Mouse (Mus musculus) lung, postnatal 0 days (tissue): Measurements from ENCODE around the gene Ntan1.
"Not testable (repeated sequence)": the region's sequence is repeated elsewhere in the genome, so short reads cannot be mapped to it uniquely, and the experiment has no call there.

Experiments
- CTCF ChIP-seq: IDR thresholded peaks from 2 replicates; pipeline ENCODE4 v1.5.1; 2016; ENCODE audit warnings: antibody characterized with exemption, mild to moderate bottlenecking
- EP300 ChIP-seq: IDR thresholded peaks from 2 replicates; pipeline ENCODE4 v1.6.1; 2016; ENCODE audit warnings: antibody characterized with exemption, mild to moderate bottlenecking, control low read depth

DNA sequence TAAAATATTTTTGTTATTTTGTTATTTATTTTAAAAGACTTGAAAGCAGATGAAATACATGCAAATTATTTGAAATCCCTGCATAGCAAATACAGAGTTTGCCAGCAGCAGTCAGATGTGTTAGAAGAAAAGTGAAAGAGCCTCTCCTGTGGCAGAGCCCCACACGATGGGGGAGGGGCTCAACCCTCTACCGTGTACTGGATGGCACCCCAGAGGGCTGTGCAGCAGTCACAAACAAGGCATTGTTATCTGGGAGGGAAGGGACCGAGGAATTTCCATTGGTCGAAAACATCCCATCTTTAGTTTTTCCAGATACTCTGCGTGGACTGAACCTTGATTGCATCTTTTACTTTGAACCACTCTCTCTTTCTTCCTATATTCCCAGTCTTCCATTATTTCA is 48.8 kb downstream of the Ntan1 start:
- not testable (repeated sequence) for TF ChIP-seq CTCF, EP300
